Mouse (Mus musculus): ENCODE data around the gene Tmem183a. TPM values are rescaled to one million over a fixed set of nuclear protein-coding genes. Genes with fewer than 3 reads are reported as not detected.

Tmem183a gene
- polyA plus RNA-seq, 1 experiment from 2014 or later, result 151 TPM

DNA sequence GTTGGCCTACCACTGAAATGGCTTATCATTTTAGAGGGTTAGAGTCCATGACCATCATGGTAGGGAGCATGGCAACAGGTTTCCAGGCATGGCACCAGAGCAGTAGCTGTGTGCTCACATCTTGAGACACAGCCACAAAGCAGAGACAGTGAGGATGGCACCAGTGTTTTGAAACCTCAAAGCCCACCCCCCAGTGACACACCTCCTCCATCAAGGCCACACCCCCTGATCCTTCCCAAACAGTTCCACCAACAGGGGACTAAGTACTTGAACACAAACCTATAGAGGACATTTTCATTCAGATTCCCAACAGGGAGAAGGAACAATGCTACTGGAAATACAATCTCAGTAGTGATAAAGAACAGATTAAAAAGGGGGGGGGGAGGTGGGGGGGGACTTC is 23.4 kb upstream of the Tmem183a start:
- H3K27me3 ChIP-seq (ENCODE audit: control insufficient read depth, insufficient read depth, low read length), result no peaks in the 10 kb centered on the region
- no peak overlapping the region for H3K9ac ChIP-seq (replicated peaks; ENCODE audit: low read length)
- H3K27ac ChIP-seq (replicated peaks; ENCODE audit: low read depth, low read length), result no peak overlapping the region
- no peaks in the 10 kb centered on the region for H3K9me3 ChIP-seq (ENCODE audit: control insufficient read depth, low read length)
- no peak overlapping the region for H3K4me2 ChIP-seq (ENCODE audit: low read length)
- no peaks in the 10 kb centered on the region for H3K36me3 ChIP-seq (ENCODE audit: control insufficient read depth, insufficient read depth, low read length)
- ATAC-seq (ENCODE audit: low FRiP score, low TSS enrichment), result no peak
- H3K4me1 ChIP-seq (ENCODE audit: control insufficient read depth, insufficient read depth, low read length), result no peaks in the 10 kb centered on the region
- DNase-seq, result no peak
- no peak overlapping the region for H3K4me3 ChIP-seq (replicated peaks; ENCODE audit: low read depth, low read length)

DNA sequence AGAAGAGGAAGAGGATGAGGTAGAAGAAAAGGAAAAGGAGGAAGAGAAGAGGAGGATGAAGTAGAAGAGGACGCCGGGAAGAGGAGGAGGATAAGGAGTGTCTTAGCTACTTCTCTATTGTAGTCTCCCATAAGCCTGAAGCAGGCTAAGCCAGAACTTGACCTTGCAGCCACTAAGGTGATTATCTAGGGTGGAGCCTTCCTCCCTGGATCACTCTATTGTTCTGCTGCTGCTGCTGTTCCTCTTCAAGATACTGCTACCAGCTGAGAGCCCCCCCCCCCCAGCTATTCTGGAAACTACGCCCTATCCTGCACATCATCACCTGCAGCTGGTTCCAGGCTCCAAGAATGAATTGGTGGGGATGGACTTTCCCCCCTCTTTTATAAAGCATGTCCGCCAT is 22.8 kb upstream of the Tmem183a start:
- WGBS, result 84% methylated on average over 4 of the region's 4 CpGs

DNA sequence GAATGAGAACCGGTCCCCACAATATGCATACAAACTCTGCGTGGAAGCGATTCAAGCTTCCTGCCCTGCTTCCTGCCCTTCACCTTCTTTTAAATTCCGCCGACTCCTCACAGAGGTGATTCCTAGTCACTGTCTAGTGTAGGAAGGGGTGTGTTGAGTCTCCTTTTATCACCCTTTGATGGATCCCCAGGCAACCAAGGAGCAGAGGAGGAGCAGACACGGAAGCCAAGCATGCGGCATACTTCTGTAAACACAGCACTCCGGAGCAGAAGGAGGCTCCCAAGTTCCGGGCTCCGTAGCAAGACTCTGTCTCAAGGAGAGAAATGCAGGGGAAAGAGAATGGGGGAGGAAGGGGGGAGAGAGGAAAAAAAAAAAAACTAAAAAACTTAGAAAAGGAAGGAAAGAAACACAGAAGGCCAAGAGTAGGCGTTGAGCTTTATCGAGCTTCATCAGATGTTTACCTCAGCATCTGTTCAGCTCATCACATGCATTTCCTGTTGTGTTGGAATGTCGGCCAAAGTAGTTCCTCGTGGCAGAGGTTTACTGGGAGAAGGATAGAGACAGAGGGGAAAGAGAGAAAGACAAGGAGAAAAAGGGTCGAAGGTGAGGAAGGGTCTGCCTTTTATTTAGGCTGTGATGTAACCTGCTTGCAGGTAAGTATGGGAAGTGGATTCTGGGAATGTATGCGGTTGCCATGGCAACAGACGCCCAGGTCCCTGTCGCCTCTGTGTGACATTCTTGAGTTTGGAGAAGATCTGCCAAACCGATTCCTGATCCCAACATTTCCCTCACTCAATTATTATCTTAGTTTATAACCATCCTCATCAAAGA is 20.2 kb upstream of the Tmem183a start:
- no peak overlapping the region for H3K9ac ChIP-seq (replicated peaks; ENCODE audit: low read length)

More for the DNA sequence above, 22.8 kb upstream of the Tmem183a start:
- Histone ChIP-seq H3K36me3 (ENCODE audit: control insufficient read depth, insufficient read depth, low read length) (no peaks in the 10 kb centered on the region), H3K9me3 (ENCODE audit: control insufficient read depth, low read length) (no peaks in the 10 kb centered on the region), H3K27me3 (ENCODE audit: control insufficient read depth, insufficient read depth, low read length) (no peaks in the 10 kb centered on the region), H3K4me1 (ENCODE audit: control insufficient read depth, insufficient read depth, low read length) (no peaks in the 10 kb centered on the region), H3K4me3 (replicated peaks; ENCODE audit: low read depth, low read length) (no peak overlapping the region), H3K9ac (replicated peaks; ENCODE audit: low read length) (no peak overlapping the region), H3K27ac (replicated peaks; ENCODE audit: low read depth, low read length) (no peak overlapping the region), H3K4me2 (ENCODE audit: low read length) (no peak overlapping the region)
- ATAC-seq (ENCODE audit: low FRiP score, low TSS enrichment) (no peak), DNase-seq (no peak)

DNA sequence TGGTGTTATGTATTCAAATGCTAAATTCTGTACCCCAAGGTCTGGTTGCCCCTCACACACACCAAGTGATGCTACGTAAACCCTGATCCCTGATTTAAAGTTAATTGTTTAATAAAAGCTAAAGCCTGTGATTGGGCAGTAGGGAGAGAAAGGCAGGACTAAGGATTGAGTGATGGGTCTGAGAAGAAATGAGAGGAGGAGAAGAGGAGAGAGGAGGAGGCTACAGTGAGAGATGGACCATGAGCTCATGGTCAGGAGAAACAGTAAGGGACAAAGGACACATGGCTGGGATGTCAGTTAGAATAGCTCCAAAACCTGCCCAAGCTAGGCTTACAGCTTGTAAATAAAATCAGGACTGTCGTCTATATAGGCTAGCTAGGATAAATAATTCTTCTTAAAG is 19.3 kb upstream of the Tmem183a start:
- no peak overlapping the region for H3K9ac ChIP-seq (replicated peaks; ENCODE audit: low read length)
- no peaks in the 10 kb centered on the region for H3K27me3 ChIP-seq (ENCODE audit: control insufficient read depth, insufficient read depth, low read length)
- no peak for ATAC-seq (ENCODE audit: low FRiP score, low TSS enrichment)
- H3K4me2 ChIP-seq (ENCODE audit: low read length), result no peak overlapping the region
- DNase-seq, result no peak
- H3K36me3 ChIP-seq (ENCODE audit: control insufficient read depth, insufficient read depth, low read length), result no peaks in the 10 kb centered on the region
- no peak overlapping the region for H3K27ac ChIP-seq (replicated peaks; ENCODE audit: low read depth, low read length)
- no peak overlapping the region for H3K4me3 ChIP-seq (replicated peaks; ENCODE audit: low read depth, low read length)
- 84% methylated on average over 2 of the region's 2 CpGs for WGBS
- no peaks in the 10 kb centered on the region for H3K9me3 ChIP-seq (ENCODE audit: control insufficient read depth, low read length)
- H3K4me1 ChIP-seq (ENCODE audit: control insufficient read depth, insufficient read depth, low read length), result no peaks in the 10 kb centered on the region

More for the DNA sequence above, 20.2 kb upstream of the Tmem183a start:
- no peaks in the 10 kb centered on the region for H3K4me1 ChIP-seq (ENCODE audit: control insufficient read depth, insufficient read depth, low read length)
- DNase-seq (peak; percentile 70), ATAC-seq (ENCODE audit: low FRiP score, low TSS enrichment) (no peak)
- H3K4me3 ChIP-seq (replicated peaks; ENCODE audit: low read depth, low read length), result peak overlapping the region; percentile 15
- no peak overlapping the region for H3K27ac ChIP-seq (replicated peaks; ENCODE audit: low read depth, low read length)
- no peaks in the 10 kb centered on the region for H3K27me3 ChIP-seq (ENCODE audit: control insufficient read depth, insufficient read depth, low read length)
- WGBS, result 18% methylated on average over 19 of the region's 19 CpGs
- H3K36me3 ChIP-seq (ENCODE audit: control insufficient read depth, insufficient read depth, low read length), result no peaks in the 10 kb centered on the region
- peak overlapping the region; percentile 43 for H3K4me2 ChIP-seq (ENCODE audit: low read length)
- H3K9me3 ChIP-seq (ENCODE audit: control insufficient read depth, low read length), result no peaks in the 10 kb centered on the region

DNA sequence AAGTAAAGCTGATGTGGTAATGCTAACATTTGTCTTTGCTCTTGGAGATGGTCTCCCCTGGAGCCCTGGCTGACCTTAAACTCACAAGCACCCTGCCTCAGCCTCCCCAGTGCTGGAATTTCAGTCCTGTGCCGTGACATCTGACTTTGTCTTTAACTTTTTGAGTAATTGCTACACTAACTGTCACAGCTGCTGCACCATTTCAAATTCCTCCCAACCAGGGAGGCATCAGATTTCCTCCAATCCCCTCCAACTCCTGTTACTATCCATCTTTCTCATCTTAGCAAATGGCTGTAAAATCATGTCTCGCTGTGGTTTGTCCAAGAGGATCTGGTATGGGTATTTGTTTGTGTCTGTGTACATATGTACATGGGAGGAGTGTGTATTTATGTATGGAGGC is 12.3 kb upstream of the Tmem183a start:
- H3K4me1 ChIP-seq (ENCODE audit: control insufficient read depth, insufficient read depth, low read length), result no peaks in the 10 kb centered on the region
- WGBS, result 72% methylated on average over 2 of the region's 2 CpGs
- no peak overlapping the region for H3K4me3 ChIP-seq (replicated peaks; ENCODE audit: low read depth, low read length)
- H3K4me2 ChIP-seq (ENCODE audit: low read length), result no peak overlapping the region
- ATAC-seq (ENCODE audit: low FRiP score, low TSS enrichment) (no peak), DNase-seq (no peak)
- no peaks in the 10 kb centered on the region for H3K9me3 ChIP-seq (ENCODE audit: control insufficient read depth, low read length)
- no peak overlapping the region for H3K9ac ChIP-seq (replicated peaks; ENCODE audit: low read length)
- no peak overlapping the region for H3K27ac ChIP-seq (replicated peaks; ENCODE audit: low read depth, low read length)
- no peaks in the 10 kb centered on the region for H3K27me3 ChIP-seq (ENCODE audit: control insufficient read depth, insufficient read depth, low read length)
- no peaks in the 10 kb centered on the region for H3K36me3 ChIP-seq (ENCODE audit: control insufficient read depth, insufficient read depth, low read length)

DNA sequence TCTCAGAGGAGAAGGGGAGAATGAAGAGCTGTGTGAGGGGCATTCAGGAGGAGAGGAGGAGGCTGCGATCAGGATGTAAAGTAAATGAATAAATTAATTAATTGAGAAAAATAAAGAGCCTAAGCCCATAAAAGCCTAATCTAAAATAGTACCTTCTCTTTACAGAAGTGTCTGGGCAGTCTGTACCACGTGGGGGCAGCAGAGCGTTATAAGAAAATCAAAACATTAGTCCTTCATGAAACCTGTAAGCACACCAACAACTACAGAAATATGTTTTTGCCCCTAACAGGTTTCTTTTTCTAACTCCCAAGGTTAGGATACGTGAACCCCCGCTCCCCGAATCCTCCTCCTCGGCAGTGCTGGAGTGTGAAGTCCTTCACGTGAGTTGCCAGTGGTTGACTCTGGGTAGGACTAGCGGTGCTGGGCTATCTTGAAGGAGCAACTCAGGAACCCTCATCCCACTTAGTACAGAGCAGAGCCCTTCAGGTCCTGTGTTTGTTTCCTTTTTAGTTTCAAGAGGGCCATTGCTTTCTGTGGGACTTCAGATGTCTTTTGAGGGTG is 7.1 kb upstream of the Tmem183a start:
- no peak overlapping the region for H3K27ac ChIP-seq (replicated peaks; ENCODE audit: low read depth, low read length)
- DNase-seq (peak; percentile 78), ATAC-seq (ENCODE audit: low FRiP score, low TSS enrichment) (no peak)
- H3K9ac ChIP-seq (replicated peaks; ENCODE audit: low read length), result no peak overlapping the region
- no peak overlapping the region for H3K4me2 ChIP-seq (ENCODE audit: low read length)
- no peaks in the 10 kb centered on the region for H3K27me3 ChIP-seq (ENCODE audit: control insufficient read depth, insufficient read depth, low read length)
- no peaks in the 10 kb centered on the region for H3K9me3 ChIP-seq (ENCODE audit: control insufficient read depth, low read length)
- no peaks in the 10 kb centered on the region for H3K36me3 ChIP-seq (ENCODE audit: control insufficient read depth, insufficient read depth, low read length)
- 57% methylated on average over 9 of the region's 9 CpGs for WGBS
- H3K4me3 ChIP-seq (replicated peaks; ENCODE audit: low read depth, low read length), result no peak overlapping the region
- H3K4me1 ChIP-seq (ENCODE audit: control insufficient read depth, insufficient read depth, low read length), result no peaks in the 10 kb centered on the region

DNA sequence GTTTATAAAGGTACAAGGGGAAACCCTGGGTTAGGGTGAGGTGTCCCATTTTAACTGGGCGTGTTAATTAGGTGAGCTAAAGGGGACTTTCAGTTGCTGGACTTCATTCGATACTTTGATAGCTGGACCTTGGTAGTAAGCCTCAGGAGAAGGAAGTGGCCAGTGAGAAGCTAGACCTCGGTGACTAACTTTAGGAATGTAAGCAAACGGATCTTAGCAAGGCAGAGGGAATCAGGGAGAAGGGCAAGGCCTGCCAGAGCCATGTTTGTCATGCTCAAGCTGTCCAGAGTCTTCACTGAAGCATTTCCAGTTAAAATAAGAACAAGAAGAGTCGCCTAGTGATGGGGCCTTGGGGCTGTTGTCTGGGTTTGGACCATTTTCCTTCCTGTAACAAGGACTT is 3.7 kb upstream of the Tmem183a start:
- no peak overlapping the region for H3K9ac ChIP-seq (replicated peaks; ENCODE audit: low read length)
- 70% methylated on average over 5 of the region's 5 CpGs for WGBS
- no peak overlapping the region for H3K27ac ChIP-seq (replicated peaks; ENCODE audit: low read depth, low read length)
- peaks cover 7% of the 10 kb centered on the region for H3K4me1 ChIP-seq (ENCODE audit: control insufficient read depth, insufficient read depth, low read length)
- no peaks in the 10 kb centered on the region for H3K36me3 ChIP-seq (ENCODE audit: control insufficient read depth, insufficient read depth, low read length)
- DNase-seq (no peak), ATAC-seq (ENCODE audit: low FRiP score, low TSS enrichment) (no peak)
- H3K9me3 ChIP-seq (ENCODE audit: control insufficient read depth, low read length), result no peaks in the 10 kb centered on the region
- no peak overlapping the region for H3K4me3 ChIP-seq (replicated peaks; ENCODE audit: low read depth, low read length)
- H3K4me2 ChIP-seq (ENCODE audit: low read length), result no peak overlapping the region
- no peaks in the 10 kb centered on the region for H3K27me3 ChIP-seq (ENCODE audit: control insufficient read depth, insufficient read depth, low read length)

DNA sequence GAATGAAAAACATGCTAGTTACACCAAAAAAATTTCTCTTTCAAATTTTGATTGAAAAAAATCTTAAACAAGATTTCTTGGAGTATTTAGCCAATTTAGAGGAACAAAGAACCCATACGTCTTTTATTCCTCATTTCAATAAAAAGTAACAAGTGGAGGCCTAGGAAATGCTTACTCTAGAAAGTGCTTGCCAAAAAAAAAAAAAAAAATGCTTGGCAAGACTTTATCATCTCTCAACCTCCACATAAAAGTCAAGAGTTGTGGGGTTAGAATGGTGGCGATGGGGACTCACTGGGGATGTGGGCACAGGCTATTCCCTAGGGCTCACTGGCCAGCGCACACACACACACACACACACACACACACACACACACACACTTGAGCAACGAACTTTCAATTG is 1.4 kb upstream of the Tmem183a start:
- H3K4me1 ChIP-seq (ENCODE audit: control insufficient read depth, insufficient read depth, low read length), result peaks cover 11% of the 10 kb centered on the region
- no peaks in the 10 kb centered on the region for H3K27me3 ChIP-seq (ENCODE audit: control insufficient read depth, insufficient read depth, low read length)
- no peak overlapping the region for H3K4me3 ChIP-seq (replicated peaks; ENCODE audit: low read depth, low read length)
- DNase-seq (no peak), ATAC-seq (ENCODE audit: low FRiP score, low TSS enrichment) (no peak)
- H3K9me3 ChIP-seq (ENCODE audit: control insufficient read depth, low read length), result no peaks in the 10 kb centered on the region
- peaks cover 13% of the 10 kb centered on the region for H3K36me3 ChIP-seq (ENCODE audit: control insufficient read depth, insufficient read depth, low read length)
- 81% methylated on average over 4 of the region's 4 CpGs for WGBS
- H3K4me2 ChIP-seq (ENCODE audit: low read length), result no peak overlapping the region
- H3K9ac ChIP-seq (replicated peaks; ENCODE audit: low read length), result no peak overlapping the region
- H3K27ac ChIP-seq (replicated peaks; ENCODE audit: low read depth, low read length), result no peak overlapping the region

Data from midbrain, embryonic 14.5 days (tissue).